Mouse (Mus musculus): ENCODE results near the gene Arid1a.
"Not testable (repeated sequence)": the region's sequence is repeated elsewhere in the genome, so short reads cannot be mapped to it uniquely, and the experiment has no call there.

Gene Arid1a

GRCm38 (mm10) chr4:133674331-133674695 lies 82.3 kb downstream of the Arid1a start:
- no peak for DNase-seq (ENCODE audit: low spot score)

- no peak for DNase-seq (ENCODE audit: low spot score)
Measured at GRCm38 (mm10) chr4:133673666-133674330, 82.8 kb downstream of the Arid1a start.

GRCm38 (mm10) chr4:133672845-133673647 lies 83.5 kb downstream of the Arid1a start:
- DNase-seq (ENCODE audit: low spot score), result no peak

- DNase-seq (ENCODE audit: low spot score), result peak; percentile 91
Measured at GRCm38 (mm10) chr4:133671881-133672844, 84.4 kb downstream of the Arid1a start, which contains the start of gene Pigv. TSS of gene Pigv (minus strand) at chr4:133672647.

- peak; percentile 87 for DNase-seq (ENCODE audit: low spot score)
Measured at GRCm38 (mm10) chr4:133671184-133671880, 85.2 kb downstream of the Arid1a start.

GRCm38 (mm10) chr4:133669652-133670210 lies 86.8 kb downstream of the Arid1a start:
- DNase-seq (ENCODE audit: low spot score), result no peak

GRCm38 (mm10) chr4:133668537-133668936 lies 88.0 kb downstream of the Arid1a start:
- DNase-seq (ENCODE audit: low spot score), result no peak

- no peak for DNase-seq (ENCODE audit: low spot score)
Measured at GRCm38 (mm10) chr4:133666199-133666598, 90.4 kb downstream of the Arid1a start.

- no peak for DNase-seq (ENCODE audit: low spot score)
Measured at GRCm38 (mm10) chr4:133665118-133665517, 91.5 kb downstream of the Arid1a start.

- no peak for DNase-seq (ENCODE audit: low spot score)
Measured at GRCm38 (mm10) chr4:133662945-133663344, 93.6 kb downstream of the Arid1a start.

GRCm38 (mm10) chr4:133662421-133662820 lies 94.1 kb downstream of the Arid1a start:
- DNase-seq (ENCODE audit: low spot score), result no peak

GRCm38 (mm10) chr4:133660193-133661155 lies 96.1 kb downstream of the Arid1a start:
- DNase-seq (ENCODE audit: low spot score), result no peak

- DNase-seq (ENCODE audit: low spot score), result no peak
Measured at GRCm38 (mm10) chr4:133659497-133660192, 96.9 kb downstream of the Arid1a start.

- no peak for DNase-seq (ENCODE audit: low spot score)
Measured at GRCm38 (mm10) chr4:133658729-133659128, 97.8 kb downstream of the Arid1a start.

- no peak for DNase-seq (ENCODE audit: low spot score)
Measured at GRCm38 (mm10) chr4:133657829-133658458, 98.6 kb downstream of the Arid1a start.

GRCm38 (mm10) chr4:133656997-133657396 lies 99.6 kb downstream of the Arid1a start:
- DNase-seq (ENCODE audit: low spot score), result no peak

- DNase-seq (ENCODE audit: low spot score), result no peak
Measured at GRCm38 (mm10) chr4:133656294-133656693, 100.3 kb downstream of the Arid1a start.

- not testable (repeated sequence) for DNase-seq (ENCODE audit: low spot score)
Measured at GRCm38 (mm10) chr4:133654070-133654469, 102.5 kb downstream of the Arid1a start.

- no peak for DNase-seq (ENCODE audit: low spot score)
Measured at GRCm38 (mm10) chr4:133652746-133653145, 103.8 kb downstream of the Arid1a start.
